Mouse (Mus musculus) hindbrain, embryonic 12.5 days (tissue): ENCODE measurements at regions not wholly inside any gene's neighbourhood (a gene's known extent, or its start where the extent isn't known, plus 50 kb on each side); places are given as distances from the start of the nearest gene placed in this dataset.

Experiments
- ATAC-seq: fragments of 200-750 bp; cut with Nextera tagmentation; 2 replicates; pipeline ENCODE4 v1.8.0; 2017; ENCODE audit warnings: moderate TSS enrichment; ENCODE audit not compliant: low FRiP score
- H3K27ac ChIP-seq: fragments of 300-500 bp; sonication (generic); 2 replicates; pipeline ENCODE4 v1.5.1; 2016; ENCODE audit warnings: mild to moderate bottlenecking
- H3K27me3 ChIP-seq: fragments of 300-500 bp; sonication (generic); 2 replicates; pipeline ENCODE4 v1.6.1; 2016; ENCODE audit warnings: mild to moderate bottlenecking
- H3K36me3 ChIP-seq: fragments of 300-500 bp; sonication (generic); 2 replicates; pipeline ENCODE4 v1.6.1; 2016; ENCODE audit warnings: mild to moderate bottlenecking
- H3K4me1 ChIP-seq: fragments of 300-500 bp; sonication (generic); 2 replicates; pipeline ENCODE4 v1.6.1; 2016
- H3K4me2 ChIP-seq: fragments of 300-500 bp; sonication (generic); replicated peaks from 2 replicates; pipeline ENCODE4 v1.6.1; 2016; ENCODE audit warnings: mild to moderate bottlenecking
- H3K4me3 ChIP-seq: fragments of 300-500 bp; sonication (generic); 2 replicates; pipeline ENCODE4 v1.5.1; 2016; ENCODE audit warnings: mild to moderate bottlenecking
- H3K9ac ChIP-seq: fragments of 300-500 bp; sonication (generic); 2 replicates; pipeline ENCODE4 v1.6.1; 2016; ENCODE audit warnings: mild to moderate bottlenecking, moderate library complexity
- H3K9me3 ChIP-seq: fragments of 300-500 bp; sonication (generic); replicated peaks from 2 replicates; pipeline ENCODE4 v1.6.1; 2016; ENCODE audit warnings: mild to moderate bottlenecking
- WGBS: fragments of 180-500 bp; shearing (Covaris S2); methylation state at CpG from one replicate; pipeline ENCODE4 v1.1.7; 2016; 5-methylcytosine and 5-hydroxymethylcytosine counted together

- Histone ChIP-seq H3K36me3 (no peaks in the 10 kb centered on the region), H3K4me3 (no peak overlapping the region), H3K27me3 (no peaks in the 10 kb centered on the region), H3K27ac (no peak overlapping the region), H3K4me1 (no peaks in the 10 kb centered on the region), H3K9me3 (no peaks in the 10 kb centered on the region), H3K9ac (no peak overlapping the region), H3K4me2 (no peak overlapping the region)
- WGBS, result 86% methylated on average over 4 of the region's 4 CpGs
- ATAC-seq, result no peak
Measured at GRCm38 (mm10) chr17:88116321-88116720, 51.2 kb upstream of the Fbxo11 start.

GRCm38 (mm10) chr17:88118714-88119113, 53.6 kb upstream of the Fbxo11 start:
- Histone ChIP-seq H3K9ac (no peak overlapping the region), H3K4me2 (no peak overlapping the region), H3K27me3 (no peaks in the 10 kb centered on the region), H3K27ac (no peak overlapping the region), H3K4me3 (no peak overlapping the region), H3K9me3 (no peaks in the 10 kb centered on the region), H3K4me1 (no peaks in the 10 kb centered on the region), H3K36me3 (no peaks in the 10 kb centered on the region)
- whole genome bisulfite sequencing, result 85% methylated on average over 4 of the region's 4 CpGs
- no peak for ATAC-seq

GRCm38 (mm10) chr17:88123711-88124110, 58.6 kb upstream of the Fbxo11 start:
- no peak for ATAC-seq
- H3K4me3 ChIP-seq, result no peak overlapping the region
- H3K27ac ChIP-seq, result no peak overlapping the region
- H3K27me3 ChIP-seq, result no peaks in the 10 kb centered on the region
- WGBS, result 92% methylated on average over 3 of the region's 3 CpGs
- H3K4me1 ChIP-seq, result no peaks in the 10 kb centered on the region
- H3K9me3 ChIP-seq, result no peaks in the 10 kb centered on the region
- H3K9ac ChIP-seq, result no peak overlapping the region
- H3K4me2 ChIP-seq, result no peak overlapping the region
- no peaks in the 10 kb centered on the region for H3K36me3 ChIP-seq

GRCm38 (mm10) chr17:88127126-88127525, 62.0 kb upstream of the Fbxo11 start:
- Histone ChIP-seq H3K4me2 (no peak overlapping the region), H3K4me3 (no peak overlapping the region), H3K9ac (no peak overlapping the region), H3K36me3 (no peaks in the 10 kb centered on the region), H3K4me1 (no peaks in the 10 kb centered on the region), H3K27ac (no peak overlapping the region), H3K9me3 (no peaks in the 10 kb centered on the region), H3K27me3 (no peaks in the 10 kb centered on the region)
- WGBS, result 88% methylated on average over 2 of the region's 2 CpGs
- no peak for ATAC-seq

- H3K4me2 ChIP-seq, result no peak overlapping the region
- WGBS, result 73% methylated on average over 4 of the region's 4 CpGs
- no peak overlapping the region for H3K4me3 ChIP-seq
- no peak overlapping the region for H3K27ac ChIP-seq
- no peak overlapping the region for H3K9ac ChIP-seq
- H3K4me1 ChIP-seq, result no peaks in the 10 kb centered on the region
- no peak for ATAC-seq
- H3K27me3 ChIP-seq, result no peaks in the 10 kb centered on the region
- H3K36me3 ChIP-seq, result no peaks in the 10 kb centered on the region
- no peaks in the 10 kb centered on the region for H3K9me3 ChIP-seq
Measured at GRCm38 (mm10) chr17:88131297-88131696, 66.2 kb upstream of the Fbxo11 start.

GRCm38 (mm10) chr17:88131980-88132379, 66.9 kb upstream of the Fbxo11 start:
- no peak overlapping the region for H3K9ac ChIP-seq
- no peak overlapping the region for H3K4me3 ChIP-seq
- no peak for ATAC-seq
- H3K4me2 ChIP-seq, result no peak overlapping the region
- no peaks in the 10 kb centered on the region for H3K27me3 ChIP-seq
- 85% methylated on average over 5 of the region's 5 CpGs for WGBS
- H3K36me3 ChIP-seq, result no peaks in the 10 kb centered on the region
- no peaks in the 10 kb centered on the region for H3K4me1 ChIP-seq
- no peaks in the 10 kb centered on the region for H3K9me3 ChIP-seq
- H3K27ac ChIP-seq, result no peak overlapping the region

- no peak overlapping the region for H3K4me3 ChIP-seq
- H3K27ac ChIP-seq, result no peak overlapping the region
- no peaks in the 10 kb centered on the region for H3K36me3 ChIP-seq
- no peak for ATAC-seq
- H3K27me3 ChIP-seq, result no peaks in the 10 kb centered on the region
- no peak overlapping the region for H3K9ac ChIP-seq
- no peak overlapping the region for H3K4me2 ChIP-seq
- 73% methylated on average over 23 of the region's 23 CpGs for WGBS
- no peaks in the 10 kb centered on the region for H3K9me3 ChIP-seq
- no peaks in the 10 kb centered on the region for H3K4me1 ChIP-seq
Measured at GRCm38 (mm10) chr17:88132601-88133346, 67.7 kb upstream of the Fbxo11 start.

GRCm38 (mm10) chr17:88134546-88134945, 69.5 kb upstream of the Fbxo11 start:
- Histone ChIP-seq H3K9me3 (no peaks in the 10 kb centered on the region), H3K4me3 (no peak overlapping the region)
- 90% methylated on average over 2 of the region's 2 CpGs for WGBS

GRCm38 (mm10) chr17:88141538-88141937, 76.4 kb upstream of the Fbxo11 start:
- Histone ChIP-seq H3K36me3 (no peaks in the 10 kb centered on the region), H3K9ac (no peak overlapping the region), H3K4me3 (no peak overlapping the region), H3K4me1 (no peaks in the 10 kb centered on the region), H3K27ac (no peak overlapping the region), H3K4me2 (no peak overlapping the region), H3K9me3 (no peaks in the 10 kb centered on the region), H3K27me3 (no peaks in the 10 kb centered on the region)
- WGBS, result 39% methylated on average over 12 of the region's 12 CpGs
- no peak for ATAC-seq

More at GRCm38 (mm10) chr17:88134546-88134945, 69.5 kb upstream of the Fbxo11 start:
- Histone ChIP-seq H3K27ac (no peak overlapping the region), H3K4me2 (no peak overlapping the region), H3K36me3 (no peaks in the 10 kb centered on the region), H3K27me3 (no peaks in the 10 kb centered on the region), H3K9ac (no peak overlapping the region), H3K4me1 (no peaks in the 10 kb centered on the region)
- no peak for ATAC-seq

- Histone ChIP-seq H3K36me3 (no peaks in the 10 kb centered on the region), H3K9ac (no peak overlapping the region), H3K9me3 (no peaks in the 10 kb centered on the region), H3K4me2 (no peak overlapping the region), H3K4me1 (no peaks in the 10 kb centered on the region), H3K27me3 (no peaks in the 10 kb centered on the region), H3K27ac (no peak overlapping the region), H3K4me3 (no peak overlapping the region)
- WGBS, result 51% methylated on average over 8 of the region's 8 CpGs
- ATAC-seq, result no peak
Measured at GRCm38 (mm10) chr17:88142003-88142402, 76.9 kb upstream of the Fbxo11 start.

- Histone ChIP-seq H3K27ac (no peak overlapping the region), H3K4me3 (no peak overlapping the region), H3K9ac (no peak overlapping the region), H3K27me3 (no peaks in the 10 kb centered on the region), H3K36me3 (no peaks in the 10 kb centered on the region), H3K4me1 (no peaks in the 10 kb centered on the region), H3K4me2 (no peak overlapping the region), H3K9me3 (no peaks in the 10 kb centered on the region)
- WGBS, result 79% methylated on average over 3 of the region's 3 CpGs
- no peak for ATAC-seq
Measured at GRCm38 (mm10) chr17:88142809-88143208, 77.7 kb upstream of the Fbxo11 start.

GRCm38 (mm10) chr17:88143378-88143943, 78.4 kb upstream of the Fbxo11 start:
- H3K4me3 ChIP-seq, result no peak overlapping the region
- no peak overlapping the region for H3K27ac ChIP-seq
- 91% methylated on average over 3 of the region's 3 CpGs for WGBS
- no peak for ATAC-seq
- no peaks in the 10 kb centered on the region for H3K4me1 ChIP-seq
- no peaks in the 10 kb centered on the region for H3K27me3 ChIP-seq
- H3K9me3 ChIP-seq, result no peaks in the 10 kb centered on the region
- H3K4me2 ChIP-seq, result no peak overlapping the region
- no peaks in the 10 kb centered on the region for H3K36me3 ChIP-seq
- H3K9ac ChIP-seq, result no peak overlapping the region

GRCm38 (mm10) chr17:88158550-88158949, 93.5 kb upstream of the Fbxo11 start:
- Histone ChIP-seq H3K4me1 (peaks cover 9% of the 10 kb centered on the region), H3K4me2 (no peak overlapping the region), H3K36me3 (no peaks in the 10 kb centered on the region), H3K9me3 (no peaks in the 10 kb centered on the region), H3K4me3 (no peak overlapping the region), H3K27ac (no peak overlapping the region), H3K9ac (no peak overlapping the region), H3K27me3 (no peaks in the 10 kb centered on the region; the same call in 1 of the 2 replicates)
- 19% methylated on average over 6 of the region's 6 CpGs for WGBS
- ATAC-seq, result no peak
